Mouse (Mus musculus): ENCODE measurements at regions not wholly inside any gene's neighbourhood (a gene's known extent, or its start where the extent isn't known, plus 50 kb on each side); places are given as distances from the start of the nearest gene placed in this dataset.

DNA sequence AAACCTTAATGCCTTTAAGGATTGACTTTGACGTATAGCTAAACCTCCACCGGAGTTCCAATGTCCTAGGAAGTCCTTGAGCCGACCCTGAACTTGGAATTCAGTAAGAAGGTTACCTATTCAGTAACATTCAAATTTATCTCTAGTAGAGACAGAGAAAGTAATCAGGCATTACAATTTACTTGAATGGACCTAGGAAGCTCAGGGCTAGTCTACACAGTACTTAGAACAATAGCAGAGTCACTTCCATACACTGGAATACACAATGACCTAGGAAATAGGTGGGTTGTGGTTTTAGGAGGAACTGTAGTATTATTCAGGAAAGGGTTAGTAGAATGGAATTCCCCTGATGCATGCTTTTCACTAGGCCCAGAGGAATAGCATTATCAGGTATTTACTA is 179.2 kb upstream of the Tas2r134 start:
- no peak for DNase-seq (ENCODE audit: low spot score)

DNA sequence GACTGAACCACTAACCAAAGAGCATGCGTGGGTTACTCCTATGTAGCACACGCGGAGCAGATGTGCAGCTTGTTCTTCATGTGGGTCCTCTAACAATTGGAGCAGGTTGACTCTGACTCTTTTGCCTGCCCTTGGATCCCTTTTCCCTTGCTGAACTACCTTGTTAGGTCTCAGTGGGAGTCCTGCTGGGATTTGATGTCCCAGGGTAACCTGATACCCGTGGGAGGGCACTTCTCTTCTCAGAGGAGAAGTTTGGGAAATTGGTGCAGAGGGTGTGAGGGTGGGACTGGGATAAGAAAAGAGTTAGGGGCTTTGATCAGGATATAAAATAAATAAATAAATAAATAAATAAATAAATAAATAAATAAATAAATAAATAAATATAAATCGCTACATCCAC is 179.7 kb upstream of the Tas2r134 start:
- no peak for DNase-seq (ENCODE audit: low spot score)

DNA sequence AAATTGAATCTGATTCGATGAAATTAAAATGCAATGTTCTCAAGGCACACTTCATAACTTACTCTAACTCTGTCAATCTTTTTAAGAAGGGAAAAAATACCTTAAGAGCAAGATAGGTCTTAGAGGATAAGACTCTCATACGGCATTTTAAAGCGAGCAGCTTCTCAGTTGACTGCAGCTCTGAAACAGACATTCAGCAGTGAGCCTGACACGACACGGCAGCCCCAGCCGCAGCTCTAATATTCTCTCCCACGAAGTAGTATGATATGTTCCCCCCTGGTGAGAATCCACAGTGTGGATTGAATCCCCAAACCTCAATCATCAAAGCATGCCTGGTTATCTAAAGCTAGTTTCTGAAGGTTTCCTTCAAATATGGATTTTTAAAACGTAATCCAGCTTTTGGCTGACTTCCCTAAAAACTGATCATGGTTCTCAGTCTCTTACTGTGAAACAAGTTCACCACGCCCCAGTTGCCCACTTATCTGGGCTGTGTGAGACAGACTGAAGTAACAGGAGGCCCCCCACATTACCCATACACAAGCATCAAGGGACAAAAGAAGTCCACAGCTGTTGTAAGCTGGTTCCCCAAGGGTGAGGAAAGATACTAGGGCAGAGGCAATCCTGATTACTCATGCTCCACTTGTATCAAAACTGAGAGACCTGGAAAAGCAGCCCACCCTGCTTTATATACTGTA is 182.8 kb upstream of the Tas2r134 start:
- DNase-seq (ENCODE audit: low spot score) = no peak

DNA sequence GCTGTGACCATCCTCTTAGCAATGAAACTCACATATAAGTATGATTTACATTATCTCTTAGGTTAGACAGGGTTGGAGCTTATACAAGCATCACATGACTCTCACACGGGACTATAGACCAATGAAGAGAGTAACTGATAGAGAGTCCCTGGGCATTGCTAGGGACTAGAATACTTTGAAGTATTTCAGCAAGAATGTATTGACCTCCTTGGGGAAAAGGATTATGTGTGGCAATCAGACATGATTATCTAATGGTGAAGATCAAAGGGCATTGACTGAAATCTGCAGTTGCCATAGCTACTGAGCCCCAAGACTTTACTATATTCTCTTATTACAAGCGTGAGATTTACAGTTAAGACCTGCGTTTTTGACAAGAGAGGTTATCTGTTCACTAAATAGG is 183.4 kb upstream of the Tas2r134 start:
- no peak for DNase-seq (ENCODE audit: low spot score)

DNA sequence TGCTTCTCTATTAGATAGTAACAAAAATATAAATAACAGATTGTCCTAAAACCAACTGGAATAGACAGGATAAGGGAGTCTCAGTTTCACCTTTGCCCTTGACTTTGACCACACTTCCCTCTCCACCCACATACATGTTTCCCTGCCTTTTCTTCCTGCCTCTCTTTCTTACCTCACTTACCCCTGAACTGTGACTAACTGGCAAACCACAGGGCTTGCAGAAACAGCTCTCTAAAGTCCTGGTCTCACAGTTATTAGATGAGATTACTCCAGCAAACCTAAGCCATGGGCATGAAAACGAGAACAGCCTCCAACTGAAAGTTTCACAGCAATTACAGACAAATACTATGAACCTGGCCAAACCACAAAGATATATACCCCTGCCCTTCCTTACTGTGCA is 188.3 kb upstream of the Tas2r134 start:
- DNase-seq (ENCODE audit: low spot score) = no peak

DNA sequence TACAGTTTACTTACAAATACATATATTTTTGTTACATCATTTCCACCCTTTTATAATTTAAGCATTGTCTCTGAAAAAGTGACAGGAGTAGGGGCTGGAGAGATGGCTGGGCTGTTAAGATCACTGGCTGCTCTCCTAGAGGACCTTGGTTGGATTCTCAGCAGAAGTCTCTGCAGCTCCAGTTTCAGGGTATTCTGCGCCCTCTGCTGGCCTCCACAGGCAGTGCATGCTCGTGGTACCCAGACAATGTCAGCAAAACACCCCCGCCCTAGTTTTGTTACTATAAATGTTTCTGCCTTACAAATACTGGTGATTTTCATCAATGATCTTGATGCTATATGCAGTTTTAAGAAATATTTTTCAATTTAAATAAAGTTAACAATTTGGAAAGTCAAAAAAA is 190.7 kb upstream of the Tas2r134 start:
- DNase-seq (ENCODE audit: low spot score) = peak; percentile 60

DNA sequence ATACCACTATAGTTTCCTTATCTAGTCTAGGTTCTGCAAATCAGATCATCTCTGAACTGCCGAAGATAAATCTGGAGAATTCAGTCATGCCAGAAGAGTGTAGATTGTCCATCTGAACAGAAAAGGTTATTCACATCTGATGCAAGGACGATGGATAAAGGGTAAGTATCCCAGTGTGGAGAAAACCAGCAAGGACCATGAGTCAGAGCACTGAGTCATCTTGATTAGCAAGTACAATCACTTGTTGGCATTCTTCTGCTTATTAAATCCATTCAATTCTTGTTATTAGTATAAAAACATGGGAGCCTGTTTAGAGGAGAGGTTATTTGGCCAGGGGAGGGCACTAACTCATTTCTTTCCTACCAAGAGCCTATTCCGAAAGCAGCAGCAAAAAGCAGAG is 195.7 kb upstream of the Tas2r134 start:
- no peak for DNase-seq (ENCODE audit: low spot score)

DNA sequence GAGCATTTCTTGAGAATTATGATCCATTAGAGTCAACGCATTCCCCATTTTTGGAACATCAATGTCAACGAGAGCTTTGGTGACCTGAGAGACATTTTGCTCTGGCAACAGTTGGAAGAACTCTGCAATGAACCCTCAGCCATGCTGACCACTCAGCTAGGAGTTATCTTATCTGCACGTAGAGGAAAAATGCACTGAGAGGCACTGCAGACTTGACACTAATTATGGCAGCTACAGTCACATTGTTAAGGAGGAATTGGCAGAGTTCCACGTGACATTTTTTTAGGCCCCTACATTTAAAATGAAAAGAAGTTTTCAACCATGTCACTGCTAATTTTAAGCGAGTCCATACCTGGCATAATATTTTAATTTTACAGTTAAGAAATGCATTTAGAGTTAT is 197.6 kb upstream of the Tas2r134 start:
- no peak for DNase-seq (ENCODE audit: low spot score)

DNA sequence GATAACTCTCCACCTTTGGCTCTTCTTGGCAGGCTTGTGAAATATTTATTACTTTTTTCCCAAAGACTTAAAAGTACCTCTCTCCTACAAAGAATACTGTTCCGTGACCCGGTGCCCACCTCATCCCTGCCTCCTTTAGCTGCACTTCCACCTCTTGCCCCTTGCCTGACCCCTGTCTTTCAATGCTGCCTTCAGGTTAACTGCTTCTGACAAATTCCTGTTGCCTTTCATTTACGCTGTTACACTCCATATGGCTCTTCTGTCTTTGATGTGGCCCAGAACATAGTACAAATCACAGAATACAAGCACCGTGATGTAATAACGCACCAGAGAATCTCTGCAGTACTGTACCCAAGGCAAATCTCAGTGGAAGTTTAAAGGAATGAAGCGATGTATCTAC is 204.9 kb upstream of the Tas2r134 start:
- no peak for DNase-seq (ENCODE audit: low spot score)

DNA sequence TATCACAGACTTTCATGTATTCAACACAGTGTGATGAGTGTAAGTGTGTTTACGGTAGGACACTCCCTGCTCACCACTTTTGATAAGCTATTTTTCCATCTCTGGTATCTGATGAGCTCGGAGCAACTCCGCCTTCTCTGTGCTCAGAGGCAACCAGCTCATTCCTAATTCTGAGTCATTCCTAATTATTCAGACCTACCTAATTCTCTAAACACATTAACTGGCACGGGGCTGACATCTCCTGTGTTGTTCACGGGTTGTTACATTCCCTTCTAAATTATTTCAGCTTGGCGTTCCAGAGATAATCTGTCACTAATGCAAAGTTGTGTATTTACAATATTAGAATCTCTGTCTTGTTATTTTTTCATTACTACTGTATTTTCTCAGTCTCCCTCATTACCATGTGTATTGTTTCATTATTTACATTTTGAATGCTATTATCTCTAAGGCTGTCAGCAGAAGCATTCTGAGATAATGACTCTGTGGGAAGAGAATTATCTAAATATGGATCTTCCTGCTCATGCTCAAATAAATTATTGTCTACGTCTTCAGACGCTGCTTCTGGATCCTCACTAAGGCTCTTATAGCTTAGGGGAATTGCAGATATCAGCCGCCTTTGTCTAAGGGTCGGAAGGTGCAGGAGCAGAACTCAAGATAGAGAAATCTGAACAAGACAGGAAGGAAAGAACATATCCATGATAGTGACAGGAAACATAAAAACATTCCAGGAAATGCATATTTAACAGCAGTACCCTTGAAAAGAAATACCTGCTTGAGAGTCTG is 209.2 kb upstream of the Tas2r134 start:
- no peak for DNase-seq (ENCODE audit: low spot score)

DNA sequence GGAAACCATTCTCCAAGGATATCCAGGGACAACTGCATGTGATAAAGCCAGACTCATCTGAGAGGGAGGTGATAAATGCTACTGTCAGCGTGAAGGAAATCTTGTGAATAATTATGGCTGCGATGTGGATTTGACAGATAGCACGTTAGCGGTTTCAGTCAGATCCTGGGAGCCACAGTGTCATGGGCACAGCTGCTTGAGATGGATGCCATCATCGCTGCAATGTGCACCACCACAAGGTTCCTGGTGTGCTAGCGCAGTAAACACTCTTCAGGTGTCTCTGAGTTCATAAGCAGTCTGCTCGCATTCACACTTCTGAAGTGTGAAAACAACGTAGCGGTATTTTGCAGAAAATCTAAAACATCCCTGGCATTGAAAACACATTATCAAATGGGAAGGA is 238.9 kb upstream of the Tas2r134 start:
- DNase-seq (ENCODE audit: low spot score) = no peak

DNA sequence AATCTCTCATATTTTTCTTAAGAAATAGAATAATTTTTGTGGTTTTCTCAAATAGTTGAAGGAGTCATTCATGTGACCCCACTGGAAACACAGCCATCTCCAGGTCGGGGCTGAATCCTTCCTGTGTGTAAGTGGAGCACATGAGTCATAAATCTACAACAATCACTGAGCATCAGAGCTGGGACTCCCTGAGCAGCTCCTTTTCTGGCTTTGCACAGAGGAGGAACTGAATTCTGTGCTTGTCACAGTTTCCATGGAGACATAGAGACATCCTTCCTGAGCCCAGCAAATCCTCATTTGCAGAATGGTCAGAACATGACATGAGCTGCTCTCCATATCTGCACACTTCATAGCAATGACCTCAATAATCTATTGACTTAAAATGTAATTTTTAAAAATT is 238.2 kb upstream of the Rnd3 start:
- DNase-seq (ENCODE audit: low spot score) = no peak

DNA sequence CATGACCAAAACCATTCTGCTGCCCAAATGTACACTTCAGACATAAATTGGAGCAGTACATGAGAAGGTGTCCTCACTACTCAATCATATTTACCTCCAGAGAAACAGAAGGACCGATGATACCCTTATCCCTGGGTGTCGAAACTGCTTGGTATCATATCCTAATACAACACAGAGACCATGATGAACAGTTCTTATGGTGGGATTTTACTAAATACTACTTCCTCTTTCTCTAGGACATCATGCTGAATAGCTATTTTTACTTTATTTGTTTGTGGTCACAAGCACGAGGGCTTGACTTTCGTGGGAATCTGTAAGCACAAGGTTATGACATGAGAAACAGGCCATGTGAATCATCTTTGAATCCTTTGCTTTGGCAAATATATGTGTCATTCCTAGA is 227.7 kb upstream of the Rnd3 start:
- no peak for DNase-seq (ENCODE audit: low spot score)

DNA sequence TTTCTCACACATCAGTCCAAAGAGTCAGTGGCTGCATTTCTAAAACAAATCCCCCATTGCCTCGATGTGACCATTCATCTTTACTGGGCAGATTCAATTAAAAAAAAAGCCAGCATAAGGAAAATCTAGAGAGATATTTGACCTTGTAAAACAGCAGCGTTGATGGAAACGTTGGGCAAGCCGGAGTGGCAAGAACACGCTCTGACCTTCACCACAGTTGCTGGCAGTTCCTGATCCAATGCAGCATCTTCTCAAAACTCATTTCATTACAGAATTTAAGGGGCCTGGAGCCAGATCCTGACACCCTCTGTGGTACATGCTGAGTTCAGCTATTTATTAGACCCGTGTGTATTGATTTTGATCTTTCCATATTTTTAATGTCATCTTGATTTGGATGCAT is 225.7 kb upstream of the Rnd3 start:
- DNase-seq (ENCODE audit: low spot score) = no peak

DNA sequence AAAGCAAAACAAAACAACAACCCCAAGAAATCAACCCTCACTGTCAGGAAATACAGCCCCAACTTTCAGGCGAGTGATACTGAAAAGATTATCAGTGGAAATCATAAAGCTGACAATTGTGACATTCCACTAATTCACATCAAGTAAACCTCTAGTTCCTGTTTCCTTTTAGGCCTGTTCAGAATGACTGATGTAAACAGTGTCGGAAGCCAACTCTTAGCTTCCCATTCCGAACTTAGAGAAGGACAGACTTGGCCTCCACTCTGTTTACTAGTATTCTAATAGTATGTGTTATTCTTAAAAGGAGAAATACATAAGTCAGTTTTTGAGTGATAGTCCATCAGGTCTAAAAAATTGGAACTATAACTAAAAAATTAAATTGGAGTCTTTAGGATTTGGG is 223.9 kb upstream of the Rnd3 start:
- DNase-seq (ENCODE audit: low spot score) = no peak

DNA sequence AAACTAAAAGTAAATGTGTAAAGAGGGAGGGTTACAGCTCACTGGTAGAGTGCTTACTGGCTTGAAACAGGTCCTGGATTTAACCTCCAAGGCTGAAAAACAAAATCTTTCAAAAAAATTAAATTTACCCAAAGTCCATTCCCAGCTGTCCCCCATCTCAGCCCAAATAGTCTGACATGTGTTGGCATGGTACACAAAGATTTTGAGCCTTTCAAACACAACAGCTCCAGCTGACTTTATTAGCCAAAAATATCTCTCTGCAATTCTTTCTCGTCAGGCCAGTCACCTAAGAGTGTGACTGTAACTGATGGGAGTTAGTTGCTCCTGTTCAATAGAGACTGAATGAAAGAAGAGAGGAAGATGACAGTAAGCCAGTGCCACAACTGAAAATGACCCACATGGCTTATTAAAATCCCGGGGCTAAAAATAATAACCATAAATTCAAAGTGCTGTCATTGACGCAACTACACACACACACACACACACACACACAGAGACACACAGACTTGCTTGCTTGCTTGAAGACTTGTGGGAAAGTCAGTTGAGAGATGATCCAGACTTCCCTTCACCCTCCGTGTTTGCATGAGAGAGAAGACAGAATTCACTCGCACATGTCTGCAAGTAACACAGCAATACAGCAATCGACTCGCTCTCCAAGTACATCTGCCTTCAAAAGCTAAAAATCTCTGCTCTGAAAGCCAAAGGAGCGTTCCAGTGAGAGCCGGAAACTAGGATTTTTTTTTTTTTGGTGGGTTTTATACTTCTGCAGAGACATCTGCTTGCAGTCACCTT is 214.1 kb upstream of the Rnd3 start:
- DNase-seq (ENCODE audit: low spot score) = no peak

DNA sequence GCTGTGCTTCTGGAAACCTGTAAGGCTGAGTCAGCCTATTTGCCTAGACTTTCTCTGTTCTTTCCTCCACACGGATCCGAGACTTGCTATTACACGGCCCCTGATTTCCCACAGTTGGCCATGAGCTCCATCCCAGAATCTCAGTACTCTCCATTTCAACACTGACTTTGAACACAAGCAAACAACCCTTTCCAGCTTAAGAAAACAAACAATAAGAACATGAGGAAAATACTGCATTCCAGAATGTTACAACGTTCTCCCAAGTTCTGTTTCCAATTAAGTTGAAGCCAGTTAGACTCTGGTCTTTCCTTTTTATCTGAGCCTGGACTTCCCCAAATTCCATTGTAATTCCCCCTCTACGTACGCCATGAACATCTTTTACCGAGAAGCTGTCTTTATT is 206.4 kb upstream of the Rnd3 start:
- DNase-seq (ENCODE audit: low spot score) = no peak

DNA sequence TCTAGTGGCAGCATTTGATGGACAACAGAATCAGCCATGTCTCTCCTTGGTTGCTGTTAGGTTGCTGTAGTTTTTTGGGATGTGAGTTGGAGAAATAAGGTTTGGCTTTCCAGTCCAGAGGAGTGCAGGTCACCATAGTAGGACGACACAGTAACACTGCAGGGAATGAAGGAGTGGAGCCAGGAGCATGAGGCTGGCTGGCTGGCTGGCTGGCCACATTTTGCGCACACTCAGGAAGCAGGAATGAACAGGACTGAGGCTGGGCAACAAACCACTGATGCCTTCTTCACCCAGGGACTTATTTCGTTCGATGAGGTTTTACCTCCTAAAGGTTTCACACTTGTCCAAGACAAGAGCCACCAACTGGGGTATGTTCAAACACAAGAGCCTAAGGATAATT is 205.9 kb upstream of the Rnd3 start:
- no peak for DNase-seq (ENCODE audit: low spot score)

DNA sequence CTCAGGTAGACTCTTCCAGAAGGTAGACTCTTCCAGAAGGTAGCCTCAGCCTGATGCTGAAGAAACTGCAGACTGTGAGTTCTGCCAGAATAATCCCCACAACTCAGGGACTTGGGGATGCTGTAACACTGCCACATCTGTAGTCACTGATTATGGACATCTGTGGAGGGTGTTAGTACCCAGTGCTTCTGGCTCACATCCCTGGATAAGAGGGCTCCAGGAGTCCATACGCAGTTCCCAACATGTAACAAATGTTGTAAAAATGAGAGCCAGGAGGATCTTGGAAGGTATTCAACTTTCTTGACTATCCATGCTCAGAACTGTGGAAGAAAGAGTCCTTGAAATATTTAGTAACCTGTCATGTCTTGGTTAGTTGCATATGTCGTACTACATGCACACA is 200.7 kb upstream of the Rnd3 start:
- no peak for DNase-seq (ENCODE audit: low spot score)

DNA sequence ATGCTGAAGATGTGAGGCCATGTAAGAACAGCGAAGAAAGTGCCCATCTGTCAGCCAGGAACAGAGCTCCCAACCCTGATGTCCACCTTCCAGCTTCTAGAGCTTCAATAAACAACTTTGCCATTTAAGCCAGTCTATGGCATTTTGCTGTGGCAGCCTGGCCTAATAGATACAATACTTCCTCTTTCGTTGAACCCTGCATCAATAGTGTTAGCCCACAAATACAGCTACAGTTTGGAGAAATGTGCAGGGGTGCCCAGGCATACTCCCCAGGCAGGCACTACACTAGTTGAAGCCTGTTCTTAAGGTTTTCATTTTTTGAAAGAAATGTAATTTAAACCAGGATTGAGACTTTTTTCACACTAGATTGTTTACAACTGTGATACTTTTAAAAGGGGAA is 199.9 kb upstream of the Rnd3 start:
- no peak for DNase-seq (ENCODE audit: low spot score)

DNA sequence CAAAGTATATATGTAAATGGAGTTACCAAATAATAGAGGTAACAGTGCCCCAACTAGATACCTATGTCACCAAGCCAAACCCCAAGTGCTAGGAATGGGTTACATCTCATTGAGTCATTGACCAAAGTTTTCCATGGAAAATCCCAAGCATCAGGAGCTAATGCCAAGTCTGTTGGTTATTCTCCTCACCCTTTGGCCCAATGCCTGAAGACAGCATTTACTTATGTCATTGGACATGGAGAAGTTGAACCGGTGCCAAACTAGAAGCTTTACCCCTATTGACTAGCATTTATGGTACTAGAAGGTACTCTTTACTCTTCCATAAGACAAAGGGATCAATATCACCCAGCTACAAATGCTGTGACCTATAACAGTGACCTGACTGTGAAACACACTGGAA is 198.2 kb upstream of the Rnd3 start:
- DNase-seq (ENCODE audit: low spot score) = no peak

DNA sequence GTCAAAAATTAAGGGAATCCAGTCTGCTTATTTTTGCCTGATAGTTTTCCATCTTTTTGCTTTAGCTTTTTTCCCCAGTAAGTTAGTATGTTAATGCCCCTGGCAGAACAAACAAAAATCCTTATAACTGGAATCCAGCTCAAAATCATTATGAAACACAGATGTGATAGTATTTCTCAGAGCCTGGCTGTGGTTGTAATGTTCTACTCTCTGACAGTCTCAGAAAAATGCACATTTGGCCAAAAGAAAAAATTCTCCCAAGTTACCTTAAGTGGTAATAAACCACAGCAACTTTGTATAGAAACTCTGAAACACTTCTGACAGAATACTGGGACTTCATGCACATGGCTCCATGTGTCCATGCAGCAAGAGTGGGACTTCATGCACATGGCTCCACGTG is 193.5 kb upstream of the Rnd3 start:
- no peak for DNase-seq (ENCODE audit: low spot score)

DNA sequence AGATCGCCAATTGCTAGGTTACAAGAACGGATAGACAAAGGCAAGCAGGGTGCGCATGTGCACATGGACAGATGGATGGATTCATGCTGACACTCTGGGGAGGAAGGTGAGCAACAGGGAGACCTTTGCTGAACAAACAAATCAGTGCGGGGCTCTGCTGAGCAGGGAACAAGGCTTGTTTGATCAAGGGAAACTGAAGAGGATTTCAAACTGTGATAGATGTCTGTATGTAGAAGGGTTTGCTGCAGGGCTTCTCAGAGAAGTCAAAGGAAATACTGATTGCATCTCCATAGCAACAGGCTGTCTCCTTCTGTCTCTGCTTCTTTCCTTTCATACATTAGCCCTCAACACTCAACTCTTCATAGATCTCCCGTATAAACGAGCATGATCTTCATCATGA is 185.5 kb upstream of the Rnd3 start:
- DNase-seq (ENCODE audit: low spot score) = no peak
